Mouse (Mus musculus) forebrain, embryonic 16.5 days (tissue): ENCODE data around the gene Ttll4. TPM values are rescaled to one million over a fixed set of nuclear protein-coding genes. Genes with fewer than 3 reads are reported as not detected.

Experiments
- ATAC-seq: fragments of 200-750 bp; cut with Nextera tagmentation; 2 replicates; pipeline ENCODE4 v1.8.0; 2017; ENCODE audit warnings: mild to moderate bottlenecking, moderate library complexity
- H3K27ac ChIP-seq: fragments of 300-500 bp; sonication (generic); 2 replicates; pipeline ENCODE4 v1.5.1; 2014; ENCODE audit warnings: low read length, control low read depth
- H3K27me3 ChIP-seq: fragments of 300-500 bp; sonication (generic); replicated peaks from 2 replicates; pipeline ENCODE4 v1.6.1; 2014; ENCODE audit warnings: low read length; ENCODE audit not compliant: control insufficient read depth, insufficient read depth
- H3K36me3 ChIP-seq: fragments of 300-500 bp; sonication (generic); 2 replicates; pipeline ENCODE4 v1.6.1; 2014; ENCODE audit not compliant: control insufficient read depth, insufficient read depth
- H3K4me1 ChIP-seq: fragments of 300-500 bp; sonication (generic); replicated peaks from 2 replicates; pipeline ENCODE4 v1.6.1; 2014; ENCODE audit warnings: low read length; ENCODE audit not compliant: control insufficient read depth, insufficient read depth
- H3K4me2 ChIP-seq: fragments of 300-500 bp; sonication (generic); 2 replicates; pipeline ENCODE4 v1.6.1; 2014; ENCODE audit warnings: mild to moderate bottlenecking, low read length, control low read depth
- H3K4me3 ChIP-seq: fragments of 300-500 bp; sonication (generic); replicated peaks from 2 replicates; pipeline ENCODE4 v1.5.1; 2014; ENCODE audit warnings: mild to moderate bottlenecking, low read length, control low read depth
- H3K9ac ChIP-seq: fragments of 300-500 bp; sonication (generic); replicated peaks from 2 replicates; pipeline ENCODE4 v1.6.1; 2014; ENCODE audit warnings: low read depth, low read length, control low read depth
- H3K9me3 ChIP-seq: fragments of 300-500 bp; sonication (generic); 2 replicates; pipeline ENCODE4 v1.6.1; 2016; ENCODE audit warnings: low read length; ENCODE audit not compliant: control insufficient read depth
- WGBS: fragments of 180-500 bp; shearing (Covaris S2); extraction: QIAGEN DNeasy Blood & Tissue Kit; methylation state at CpG from one replicate; pipeline ENCODE4 v1.1.7; 2014; 5-methylcytosine and 5-hydroxymethylcytosine counted together
- polyA plus RNA-seq: library from polyadenylated mRNA; unstranded; fragments of >200 nt; fragmentation: Nextera tagmentation; extraction: Ambion mirVana; gene quantifications from 2 replicates; pipeline ENCODE4 v1.2.1, GENCODE M21; 2015

Ttll4 gene
- polyA plus RNA-seq, 1 experiment from 2014 or later, result 16.6 TPM

DNA sequence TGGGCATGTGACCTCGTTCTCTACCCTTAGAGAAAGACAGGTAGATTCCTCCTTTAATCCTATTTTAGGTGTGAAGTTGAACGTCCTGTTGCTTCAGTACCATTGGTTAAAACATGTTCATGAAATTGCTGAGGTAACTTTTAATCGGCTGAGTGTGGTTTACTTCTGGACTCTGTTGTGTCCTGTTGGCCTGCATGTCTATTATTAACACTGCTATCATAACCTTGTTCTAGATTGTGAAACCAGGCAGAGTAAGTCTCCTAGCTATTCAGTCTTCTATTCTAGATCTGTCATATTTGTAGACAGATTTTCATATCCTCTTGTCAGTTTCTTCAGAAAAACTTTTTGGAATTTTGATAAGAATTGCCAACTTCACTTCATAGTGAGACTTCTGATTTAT is 6.8 kb downstream of the Ttll4 start:
- no peak overlapping the region for H3K9ac ChIP-seq
- 95% methylated on average over 3 of the region's 3 CpGs for WGBS

DNA sequence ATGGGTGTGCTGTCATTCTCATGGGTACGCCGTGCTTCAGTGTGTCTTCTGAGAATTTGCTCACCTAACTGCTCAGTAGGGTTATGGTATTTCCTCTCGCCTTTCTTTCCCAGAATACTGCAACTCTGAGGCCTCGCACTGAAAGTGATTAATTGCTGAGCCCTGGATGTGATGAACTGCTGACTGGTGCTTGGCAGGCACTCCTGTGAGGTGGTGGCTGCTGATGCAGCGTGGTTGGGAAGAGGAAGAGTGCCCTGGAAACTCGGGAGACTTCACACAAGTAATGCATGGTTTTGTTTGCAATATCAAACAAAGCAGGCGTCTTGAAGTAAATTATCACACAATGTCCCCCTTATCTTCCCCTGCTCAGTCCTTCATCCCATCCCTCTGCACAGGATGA is 11.2 kb downstream of the Ttll4 start:
- no peaks in the 10 kb centered on the region for H3K4me1 ChIP-seq
- 0 out of 2 replicates have a peak, but pooled peaks cover 4% of the 10 kb centered on the region for H3K36me3 ChIP-seq
- WGBS, result 88% methylated on average over 7 of the region's 7 CpGs
- H3K27ac ChIP-seq, result no peak overlapping the region
- no peak overlapping the region for H3K9ac ChIP-seq
- H3K4me3 ChIP-seq, result no peak overlapping the region
- no peak for ATAC-seq
- H3K9me3 ChIP-seq, result no peaks in the 10 kb centered on the region
- no peak overlapping the region for H3K4me2 ChIP-seq
- no peaks in the 10 kb centered on the region for H3K27me3 ChIP-seq

More for the DNA sequence above, 6.8 kb downstream of the Ttll4 start:
- no peak overlapping the region for H3K4me3 ChIP-seq
- no peak overlapping the region for H3K27ac ChIP-seq
- no peak overlapping the region for H3K4me2 ChIP-seq
- H3K36me3 ChIP-seq, result 0 out of 2 replicates have a peak, but pooled peaks cover 4% of the 10 kb centered on the region
- ATAC-seq, result no peak
- H3K4me1 ChIP-seq, result peaks cover 4% of the 10 kb centered on the region
- H3K9me3 ChIP-seq, result no peaks in the 10 kb centered on the region
- H3K27me3 ChIP-seq, result no peaks in the 10 kb centered on the region

DNA sequence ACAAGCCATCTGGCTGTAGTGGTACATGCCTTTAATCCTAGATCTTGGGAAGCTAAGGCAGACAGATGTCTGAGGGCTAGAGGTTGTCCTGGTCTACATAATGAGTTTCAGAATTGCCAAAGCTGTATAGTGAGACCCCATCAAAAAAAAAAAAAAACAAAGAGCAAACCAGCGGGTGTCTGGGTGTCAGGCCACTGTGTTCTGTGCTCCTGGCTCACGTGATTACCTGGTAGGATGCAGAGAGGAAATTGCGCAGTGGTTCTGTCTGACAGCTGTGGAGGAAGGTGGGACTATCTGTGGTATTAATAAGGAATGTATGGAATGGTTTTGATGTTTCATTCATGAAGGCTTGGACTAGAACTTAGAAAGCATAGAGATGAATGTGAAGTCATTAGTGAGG is 15.3 kb downstream of the Ttll4 start:
- peaks cover 18% of the 10 kb centered on the region for H3K36me3 ChIP-seq
- WGBS, result 79% methylated on average over 3 of the region's 3 CpGs
- no peak for ATAC-seq

DNA sequence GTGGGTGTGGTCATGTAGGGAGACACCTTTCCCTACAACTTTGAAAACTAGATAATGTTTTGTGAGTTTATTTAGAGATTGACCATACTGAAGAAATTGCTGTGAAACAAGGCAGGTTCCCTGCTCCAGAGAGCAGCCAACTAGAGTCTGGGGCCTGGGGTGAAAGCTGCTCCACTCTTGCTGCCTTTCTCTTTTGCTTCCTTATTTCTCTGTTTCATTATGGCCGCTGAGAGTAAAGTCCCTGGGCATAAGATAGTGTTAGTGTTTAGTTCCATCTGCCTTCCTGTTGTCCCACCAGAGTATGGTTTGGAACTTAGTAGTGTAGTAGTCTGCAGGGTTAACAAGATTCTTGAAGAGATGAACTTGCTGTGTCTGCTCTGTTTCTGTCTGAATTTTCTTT is 16.3 kb downstream of the Ttll4 start:
- WGBS, result 82% methylated on average over 1 of the region's 1 CpGs
- peaks cover 20% of the 10 kb centered on the region for H3K36me3 ChIP-seq
- no peak overlapping the region for H3K27ac ChIP-seq
- H3K4me1 ChIP-seq, result no peaks in the 10 kb centered on the region
- H3K4me3 ChIP-seq, result no peak overlapping the region
- no peak overlapping the region for H3K4me2 ChIP-seq
- no peaks in the 10 kb centered on the region for H3K9me3 ChIP-seq
- H3K27me3 ChIP-seq, result no peaks in the 10 kb centered on the region
- H3K9ac ChIP-seq, result no peak overlapping the region
- no peak for ATAC-seq

More for the DNA sequence above, 15.3 kb downstream of the Ttll4 start:
- no peaks in the 10 kb centered on the region for H3K27me3 ChIP-seq
- H3K4me3 ChIP-seq, result no peak overlapping the region
- H3K4me2 ChIP-seq, result no peak overlapping the region
- H3K27ac ChIP-seq, result no peak overlapping the region
- no peak overlapping the region for H3K9ac ChIP-seq
- H3K4me1 ChIP-seq, result no peaks in the 10 kb centered on the region
- H3K9me3 ChIP-seq, result no peaks in the 10 kb centered on the region

DNA sequence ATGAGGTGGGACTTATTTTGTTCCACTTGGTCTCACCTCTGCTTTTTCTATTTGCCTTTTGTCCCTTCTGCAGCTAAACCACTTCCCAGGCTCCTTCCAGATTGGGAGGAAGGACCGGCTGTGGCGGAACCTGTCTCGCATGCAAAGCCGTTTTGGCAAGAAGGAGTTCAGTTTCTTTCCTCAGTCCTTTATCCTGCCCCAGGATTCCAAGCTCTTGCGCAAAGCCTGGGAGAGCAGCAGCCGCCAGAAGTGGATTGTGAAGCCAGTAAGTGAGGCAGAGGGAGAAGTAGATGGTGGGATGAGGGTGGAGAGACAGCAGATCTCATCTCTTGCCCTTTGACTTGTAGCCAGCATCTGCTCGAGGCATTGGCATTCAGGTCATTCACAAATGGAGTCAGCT is 25.6 kb downstream of the Ttll4 start:
- no peak for ATAC-seq
- Histone ChIP-seq H3K27me3 (no peaks in the 10 kb centered on the region), H3K4me2 (no peak overlapping the region), H3K36me3 (peaks cover 60% of the 10 kb centered on the region), H3K4me3 (no peak overlapping the region), H3K4me1 (no peaks in the 10 kb centered on the region), H3K9me3 (no peaks in the 10 kb centered on the region), H3K9ac (no peak overlapping the region), H3K27ac (no peak overlapping the region)
- WGBS, result 93% methylated on average over 7 of the region's 7 CpGs

DNA sequence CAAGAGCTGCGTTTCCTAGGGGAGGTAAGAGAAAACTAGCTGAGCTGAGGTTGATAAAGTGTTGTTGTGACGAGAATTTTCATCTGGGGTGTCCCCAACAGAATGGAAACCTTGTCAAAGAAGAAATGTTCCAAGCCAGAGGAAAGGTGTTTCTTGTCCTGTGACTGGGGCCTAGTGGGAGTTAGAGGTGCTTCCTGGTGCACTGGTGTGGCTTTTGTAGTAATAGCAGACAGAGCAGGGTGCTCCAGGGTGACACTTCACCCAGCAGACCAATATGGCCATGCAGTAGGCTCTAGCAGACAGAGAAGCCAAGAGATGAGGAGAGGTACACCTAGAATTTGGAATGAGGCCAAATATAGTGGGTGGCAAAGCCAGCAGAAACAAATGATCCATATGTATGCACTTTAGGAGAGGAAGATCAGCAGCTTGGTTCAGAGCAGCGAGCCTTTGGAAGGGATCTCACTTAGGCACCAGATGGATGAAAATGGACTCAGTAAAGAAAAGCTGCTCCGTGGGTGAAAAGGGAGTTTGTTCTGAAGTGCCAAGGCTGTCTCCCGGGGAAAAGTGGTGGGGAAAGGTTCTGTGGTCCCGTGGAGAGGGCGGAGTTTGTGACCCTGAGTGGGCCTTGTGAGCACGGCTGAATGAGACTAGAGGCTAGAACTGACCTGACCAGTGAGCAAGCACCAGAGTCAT is 32.5 kb downstream of the Ttll4 start:
- peaks cover 56% of the 10 kb centered on the region for H3K36me3 ChIP-seq
- WGBS, result 84% methylated on average over 8 of the region's 8 CpGs
- H3K4me2 ChIP-seq, result no peak overlapping the region
- no peak overlapping the region for H3K4me3 ChIP-seq
- no peaks in the 10 kb centered on the region for H3K9me3 ChIP-seq
- H3K9ac ChIP-seq, result no peak overlapping the region
- no peak for ATAC-seq
- H3K27ac ChIP-seq, result no peak overlapping the region
- no peaks in the 10 kb centered on the region for H3K4me1 ChIP-seq
- H3K27me3 ChIP-seq, result no peaks in the 10 kb centered on the region

DNA sequence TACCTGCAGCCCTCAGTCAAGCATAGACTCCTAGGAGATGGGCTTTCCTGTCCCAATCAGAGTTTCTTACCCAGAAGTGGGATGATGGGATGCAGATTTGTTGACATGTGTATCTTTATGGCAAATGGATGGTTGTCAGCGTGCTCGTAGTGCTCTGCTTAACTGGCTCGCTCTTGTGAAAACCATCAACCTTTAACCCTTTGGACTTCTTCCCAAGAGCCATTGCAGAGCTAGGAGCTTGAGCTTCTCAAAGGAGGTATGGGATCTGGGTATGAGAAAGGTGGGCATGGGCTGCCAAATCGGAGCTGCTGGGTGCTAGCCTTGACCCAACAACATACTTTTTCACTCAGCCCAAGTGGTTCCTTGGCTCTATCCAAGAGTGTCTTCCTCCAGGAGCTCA is 34.3 kb downstream of the Ttll4 start:
- H3K4me1 ChIP-seq, result no peaks in the 10 kb centered on the region
- H3K4me3 ChIP-seq, result no peak overlapping the region
- WGBS, result 97% methylated on average over 4 of the region's 4 CpGs
- H3K27me3 ChIP-seq, result no peaks in the 10 kb centered on the region
- no peaks in the 10 kb centered on the region for H3K9me3 ChIP-seq
- no peak overlapping the region for H3K9ac ChIP-seq
- no peak overlapping the region for H3K4me2 ChIP-seq
- no peak for ATAC-seq
- H3K27ac ChIP-seq, result no peak overlapping the region
- H3K36me3 ChIP-seq, result peaks cover 40% of the 10 kb centered on the region

DNA sequence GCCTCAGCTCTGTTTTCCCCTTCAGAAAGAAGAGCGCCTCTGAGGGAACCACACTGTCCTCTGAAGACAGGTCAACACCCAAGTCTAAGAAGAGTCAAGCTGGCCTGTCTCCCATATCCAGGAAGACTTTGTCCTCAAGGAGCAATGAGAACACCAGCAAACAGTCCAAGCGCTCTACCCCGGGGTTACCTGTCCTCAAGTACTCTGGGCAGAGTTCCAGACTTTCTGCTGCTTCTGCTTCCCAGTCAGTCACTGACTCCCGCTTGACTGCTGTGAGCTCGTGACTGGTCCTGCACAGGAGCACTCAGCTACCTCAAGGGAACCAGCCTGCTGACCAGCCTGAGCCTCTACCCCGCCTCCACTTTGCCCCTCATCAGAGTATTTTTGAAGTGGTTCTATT is 35.9 kb downstream of the Ttll4 start:
- WGBS, result 95% methylated on average over 6 of the region's 6 CpGs
- Histone ChIP-seq H3K27ac (no peak overlapping the region), H3K9ac (no peak overlapping the region), H3K4me3 (no peak overlapping the region), H3K4me1 (no peaks in the 10 kb centered on the region), H3K4me2 (no peak overlapping the region), H3K9me3 (no peaks in the 10 kb centered on the region), H3K27me3 (no peaks in the 10 kb centered on the region), H3K36me3 (peaks cover 27% of the 10 kb centered on the region)
- no peak for ATAC-seq

DNA sequence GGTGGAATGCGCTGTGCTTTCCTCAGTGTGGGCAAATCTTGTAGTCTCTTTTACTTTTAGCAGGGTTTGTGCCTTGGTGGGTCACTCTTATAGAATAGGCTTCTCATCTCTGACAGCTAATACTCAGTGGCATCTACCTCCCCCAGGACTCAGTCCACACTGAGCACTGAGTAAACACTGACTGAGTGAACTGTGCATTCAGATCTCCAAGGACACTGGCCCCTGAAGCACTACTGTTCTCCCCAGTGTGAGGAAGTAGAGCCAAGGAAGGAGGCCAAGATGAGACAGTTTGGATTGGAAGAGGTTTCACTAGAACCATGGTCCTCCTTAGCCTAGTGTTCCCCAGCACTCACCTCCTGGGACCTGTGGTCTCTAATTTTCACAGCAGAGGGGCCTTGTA is 36.8 kb downstream of the Ttll4 start:
- Histone ChIP-seq H3K36me3 (peaks cover 25% of the 10 kb centered on the region), H3K27ac (no peak overlapping the region), H3K4me1 (no peaks in the 10 kb centered on the region), H3K27me3 (no peaks in the 10 kb centered on the region), H3K4me3 (no peak overlapping the region), H3K9ac (no peak overlapping the region), H3K9me3 (no peaks in the 10 kb centered on the region), H3K4me2 (no peak overlapping the region)
- no peak for ATAC-seq
- WGBS, result 100% methylated on average over 1 of the region's 1 CpGs

DNA sequence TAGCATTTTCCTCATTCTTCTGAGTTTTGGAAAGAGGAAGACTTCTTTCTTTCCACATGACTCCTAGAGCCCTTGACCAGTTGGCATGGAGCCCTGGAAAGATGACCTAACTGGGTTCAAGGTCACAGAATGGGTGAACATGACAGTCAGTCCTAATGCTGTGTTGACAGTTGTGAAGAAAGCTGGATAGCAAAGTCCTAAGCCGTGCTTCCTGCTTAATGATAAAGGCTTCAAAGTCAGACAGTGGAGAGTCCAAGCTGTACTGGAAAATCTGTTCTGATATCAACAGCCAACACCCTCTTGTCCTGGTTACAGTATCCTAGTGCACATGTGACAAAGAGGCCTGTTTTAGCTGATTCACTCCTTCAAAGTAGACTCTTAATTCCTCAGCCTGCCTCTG is 37.2 kb downstream of the Ttll4 start:
- Histone ChIP-seq H3K9ac (no peak overlapping the region), H3K36me3 (peaks cover 25% of the 10 kb centered on the region), H3K4me2 (no peak overlapping the region), H3K27ac (no peak overlapping the region), H3K9me3 (no peaks in the 10 kb centered on the region), H3K27me3 (no peaks in the 10 kb centered on the region), H3K4me3 (no peak overlapping the region), H3K4me1 (no peaks in the 10 kb centered on the region)
- WGBS, result 92% methylated on average over 1 of the region's 1 CpGs
- no peak for ATAC-seq
